Mouse (Mus musculus) ES-E14 (cell line): Measurements from ENCODE around the gene Zdhhc7. TPM values are rescaled to one million over a fixed set of nuclear protein-coding genes. Genes with fewer than 3 reads are reported as not detected.

Experiments used
- DNase-seq: peaks from one replicate; pipeline ENCODE4 v3.0.0-alpha.2; 2013; ENCODE audit warnings: low read depth, low spot score
- H3K27ac ChIP-seq: 2 replicates; pipeline ENCODE4 v1.5.1; 2012; ENCODE audit warnings: low read depth, mild to moderate bottlenecking, low read length, moderate library complexity, mixed read lengths; ENCODE audit not compliant: poor library complexity, insufficient read depth, severe bottlenecking
- H3K36me3 ChIP-seq: 2 replicates; pipeline ENCODE4 v1.6.1; 2012; ENCODE audit warnings: mild to moderate bottlenecking, low read length, moderate library complexity, mixed read lengths; ENCODE audit not compliant: control insufficient read depth, poor library complexity, insufficient read depth, severe bottlenecking
- H3K4me1 ChIP-seq, 2 experiments: fragments of 150-350 bp in 1 of 2; sonication (generic) in 1 of 2; 2 replicates each; pipeline ENCODE4 v1.6.1; 2012; ENCODE audit warnings: low read length in 2 of 2, mild to moderate bottlenecking in 1 of 2, mixed read lengths in 1 of 2; ENCODE audit not compliant: control insufficient read depth in 2 of 2, insufficient read depth in 2 of 2, poor library complexity in 1 of 2
- H3K4me3 ChIP-seq, 2 experiments: fragments of 150-350 bp in 1 of 2; sonication (generic) in 1 of 2; 2 replicates each; pipeline ENCODE4 v1.5.1; 2012; ENCODE audit warnings: low read length in 2 of 2, low read depth in 1 of 2, mild to moderate bottlenecking in 1 of 2, mixed read lengths in 1 of 2; ENCODE audit not compliant: insufficient read depth in 1 of 2, poor library complexity in 1 of 2, severe bottlenecking in 1 of 2
- H3K9ac ChIP-seq: 2 replicates; pipeline ENCODE4 v1.6.1; 2012; ENCODE audit warnings: low read depth, mild to moderate bottlenecking, low read length, mixed read lengths; ENCODE audit not compliant: poor library complexity, insufficient read depth, severe bottlenecking
- H3K9me3 ChIP-seq: fragments of 150-350 bp; sonication (generic); 2 replicates; pipeline ENCODE4 v1.6.1; 2012; ENCODE audit warnings: low read depth, mild to moderate bottlenecking, low read length; ENCODE audit not compliant: control insufficient read depth, insufficient read depth
- CHD2 ChIP-seq: IDR thresholded peaks from 2 replicates; pipeline ENCODE4 v1.6.1; 2014; ENCODE audit warnings: mild to moderate bottlenecking, low read depth, low read length, inconsistent platforms
- HCFC1 ChIP-seq: IDR thresholded peaks from 2 replicates; pipeline ENCODE4 v1.6.1; 2012; ENCODE audit warnings: low read length, inconsistent platforms, borderline replicate concordance; ENCODE audit not compliant: insufficient read depth
- MAFK ChIP-seq: IDR thresholded peaks from 2 replicates; pipeline ENCODE4 v1.6.1; 2014; ENCODE audit warnings: mild to moderate bottlenecking, low read depth, low read length, inconsistent platforms; ENCODE audit not compliant: insufficient read depth
- ZC3H11A ChIP-seq: IDR thresholded peaks from 2 replicates; pipeline ENCODE4 v1.6.1; 2012; ENCODE audit warnings: low read depth, mild to moderate bottlenecking, inconsistent platforms, low read length, borderline replicate concordance
- ZNF384 ChIP-seq: IDR thresholded peaks from 2 replicates; pipeline ENCODE4 v1.6.1; 2012; ENCODE audit warnings: low read depth, low read length, inconsistent platforms
- in situ Hi-C, 2 experiments: fragments of 600-800 bp; cut with MboI; formaldehyde crosslinking; loops; one replicate each; pipeline ENCODE4 v1.15.1; 2025; ENCODE audit warnings: low sequenced_read_pairs in 2 of 2, inconsistent platforms in 1 of 2; ENCODE audit not compliant: unreplicated experiment in 2 of 2
- total RNA-seq: library from RNA; depleted of rRNA; stranded (reverse); fragments of 300-350 nt; gene quantifications from 2 replicates; pipeline ENCODE4 v1.2.3, GENCODE M21; 2012

Gene Zdhhc7
- total RNA-seq, 1 experiment, result 35.4 TPM

DNA sequence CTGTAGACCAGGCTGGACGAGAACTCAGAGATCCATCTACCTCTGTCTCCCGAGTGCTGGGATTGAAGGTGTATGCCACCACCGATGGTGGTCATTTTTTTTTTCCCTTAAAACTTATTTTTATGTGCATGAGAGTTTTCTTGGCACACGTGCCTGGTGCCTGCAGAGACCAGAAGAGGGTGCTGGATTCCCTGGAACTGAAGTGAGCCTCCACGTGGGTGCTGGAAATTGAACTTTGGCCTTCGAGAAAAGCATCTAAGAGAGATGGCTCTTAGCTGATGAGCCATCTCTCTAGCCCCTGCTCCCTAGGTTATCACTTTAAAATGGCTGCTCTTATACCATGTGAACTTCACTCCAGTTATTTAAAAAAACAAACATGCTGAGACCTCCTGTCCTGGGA is 26.8 kb downstream of the Zdhhc7 start:
- peaks cover 0 to 3% of the 10 kb centered on the region in 2 experiments; a peak in 2 of 4 replicates for H3K4me1 ChIP-seq
- in situ Hi-C loops, result loop anchor here in 1 of 2 experiments (10.0 kb wide), 1 partner anchor 110 kb away; no protein-coding TSS in a partner anchor
- H3K4me3 ChIP-seq, result no peak overlapping the region
- no peaks in the 10 kb centered on the region for H3K9me3 ChIP-seq
- no peaks in the 10 kb centered on the region for H3K36me3 ChIP-seq
- H3K9ac ChIP-seq, result no peak overlapping the region
- no peak for DNase-seq
- TF ChIP-seq CHD2 (no peak), ZNF384 (no peak), ZC3H11A (no peak), MAFK (no peak), HCFC1 (no peak)
- no peak overlapping the region for H3K27ac ChIP-seq

DNA sequence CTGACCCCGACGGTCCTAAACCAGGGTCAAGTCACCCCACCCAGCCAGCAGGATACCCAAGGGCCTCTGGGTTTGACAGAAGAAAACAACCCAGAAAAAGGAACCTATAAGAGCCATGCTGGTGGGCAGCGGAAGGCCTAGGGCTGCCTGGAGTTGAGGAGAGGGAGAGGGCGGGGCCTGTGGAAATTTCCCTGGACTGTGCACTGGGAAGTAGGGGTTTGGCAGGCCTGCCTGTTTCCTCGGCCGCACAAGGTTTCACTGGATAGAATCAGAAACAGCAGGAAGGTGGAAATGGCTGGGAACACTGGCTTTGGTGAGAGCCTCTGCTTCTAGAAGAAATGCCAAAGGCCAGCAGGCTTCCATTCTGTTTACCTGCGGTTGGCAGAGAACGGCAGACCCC is 28.5 kb downstream of the Zdhhc7 start:
- no peak overlapping the region for H3K27ac ChIP-seq
- H3K9ac ChIP-seq, result no peak overlapping the region
- H3K4me1 ChIP-seq, result no peaks in the 10 kb centered on the region
- no peak for TF ChIP-seq HCFC1
- TF ChIP-seq ZNF384, result no peak
- DNase-seq, result no peak
- H3K36me3 ChIP-seq, result no peaks in the 10 kb centered on the region
- H3K9me3 ChIP-seq, result no peaks in the 10 kb centered on the region
- in situ Hi-C loops, result loop anchor here in 1 of 2 experiments (10.0 kb wide), 1 partner anchor 108 kb away; no protein-coding TSS in a partner anchor
- H3K4me3 ChIP-seq, result no peak overlapping the region

DNA sequence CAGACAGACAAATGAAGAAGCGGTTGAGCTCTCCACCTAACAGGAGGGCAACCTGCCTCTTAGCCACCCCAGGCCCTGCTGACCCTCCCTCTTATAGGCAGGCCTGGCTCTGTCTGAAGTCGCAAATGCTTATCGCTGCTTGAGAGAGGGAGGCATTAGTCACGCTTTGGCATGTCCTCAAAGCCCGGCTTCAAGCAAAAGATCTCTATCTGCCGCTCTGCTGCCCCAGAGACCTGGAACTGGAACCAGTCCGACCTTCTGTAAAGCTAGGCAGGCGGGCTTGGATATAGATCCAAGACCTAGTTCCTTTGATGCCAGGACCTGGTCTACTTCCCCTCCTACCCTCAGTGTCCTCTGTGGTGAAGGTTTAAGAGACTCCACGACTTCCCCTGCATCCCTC is 29.0 kb downstream of the Zdhhc7 start:
- in situ Hi-C loops, result loop anchor here in 1 of 2 experiments (10.0 kb wide), 1 partner anchor 107 kb away; no protein-coding TSS in a partner anchor
- no peaks in the 10 kb centered on the region for H3K9me3 ChIP-seq
- DNase-seq, result no peak
- TF ChIP-seq HCFC1, result no peak
- TF ChIP-seq ZNF384, result no peak
- no peak for TF ChIP-seq ZC3H11A
- TF ChIP-seq MAFK, result no peak
- TF ChIP-seq CHD2, result no peak
- no peaks in the 10 kb centered on the region for H3K4me1 ChIP-seq
- H3K36me3 ChIP-seq, result no peaks in the 10 kb centered on the region
- H3K9ac ChIP-seq, result no peak overlapping the region
- no peak overlapping the region for H3K27ac ChIP-seq
- H3K4me3 ChIP-seq, result no peak overlapping the region

DNA sequence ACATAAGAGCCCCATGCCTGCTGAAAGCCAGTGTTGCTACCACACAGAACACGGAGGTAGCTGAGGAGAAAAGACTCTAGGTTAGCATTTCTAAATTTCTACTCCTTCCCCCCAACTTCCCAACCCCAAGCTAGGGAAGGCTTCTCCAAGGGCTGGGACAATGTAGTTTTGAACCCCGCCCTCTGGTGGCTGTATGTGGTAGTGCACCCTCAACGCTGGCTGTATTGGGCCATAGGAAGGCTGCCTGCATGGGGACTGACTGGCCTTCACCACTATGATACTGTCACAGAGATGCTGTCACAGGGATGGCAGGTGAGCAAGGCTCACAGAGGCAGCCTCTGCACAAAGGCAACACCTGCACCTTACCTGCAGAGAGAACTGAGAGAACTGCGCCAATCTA is 29.6 kb downstream of the Zdhhc7 start:
- in situ Hi-C loops, result loop anchor here in 1 of 2 experiments (10.0 kb wide), 1 partner anchor 107 kb away; no protein-coding TSS in a partner anchor
- DNase-seq, result peak; percentile 61
- H3K9me3 ChIP-seq, result no peaks in the 10 kb centered on the region
- no peaks in the 10 kb centered on the region for H3K36me3 ChIP-seq
- no peak overlapping the region for H3K9ac ChIP-seq
- no peak overlapping the region for H3K4me3 ChIP-seq
- no peaks in the 10 kb centered on the region for H3K4me1 ChIP-seq
- no peak overlapping the region for H3K27ac ChIP-seq
- no peak for TF ChIP-seq ZNF384
- no peak for TF ChIP-seq CHD2
- TF ChIP-seq ZC3H11A, result peak; percentile 53; the same call in 1 of the 2 replicates

DNA sequence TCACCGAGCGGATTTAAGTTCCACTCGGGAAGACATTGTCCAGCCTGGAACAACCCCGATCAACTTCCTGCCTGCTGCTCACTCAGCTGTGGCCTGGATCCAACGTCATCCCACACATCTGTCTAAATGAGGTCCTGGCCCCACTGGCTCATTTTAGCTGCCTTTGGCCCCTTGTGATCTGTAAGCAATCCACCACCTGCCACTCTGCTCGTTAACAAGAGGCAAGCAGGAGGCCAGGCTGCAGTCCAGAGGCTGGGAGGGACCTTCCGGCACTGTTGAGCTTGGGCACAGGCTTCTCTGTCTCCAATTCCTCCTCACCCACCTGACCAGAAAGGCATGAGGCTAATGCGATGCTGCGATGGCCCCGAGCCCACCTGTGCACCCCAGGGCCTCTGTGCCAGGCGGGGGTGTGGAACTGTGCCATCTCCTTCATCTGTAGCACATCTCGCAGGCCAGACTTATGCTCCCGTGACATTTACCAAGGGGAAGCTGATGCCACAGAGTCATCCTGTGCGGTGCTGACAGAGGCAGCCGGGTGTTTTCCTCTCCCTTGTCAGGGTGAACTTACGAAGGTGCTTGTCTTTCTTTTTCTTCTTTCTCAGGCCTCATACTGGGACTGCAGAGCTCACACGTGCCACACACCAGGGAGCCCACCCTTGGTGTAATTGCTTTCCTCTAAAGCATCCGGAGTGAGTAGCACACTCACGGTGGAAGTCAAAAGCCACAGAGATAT is 33.2 kb downstream of the Zdhhc7 start:
- in situ Hi-C loops, result no loop called here
- no peak for TF ChIP-seq ZC3H11A
- no peak for DNase-seq
- Histone ChIP-seq H3K4me3 (no peak overlapping the region), H3K36me3 (no peaks in the 10 kb centered on the region), H3K9me3 (no peaks in the 10 kb centered on the region), H3K4me1 (no peaks in the 10 kb centered on the region), H3K9ac (no peak overlapping the region), H3K27ac (no peak overlapping the region)
